Mouse (Mus musculus) midbrain, embryonic 10.5 days (tissue): Measurements from ENCODE around the gene Preb. TPM values are rescaled to one million over a fixed set of nuclear protein-coding genes. Genes with fewer than 3 reads are reported as not detected.

Experiments used
- DNase-seq: peaks from one replicate; pipeline ENCODE4 v3.0.0-alpha.2; 2017; ENCODE audit warnings: low spot score
- H3K27ac ChIP-seq: fragments of 300-500 bp; sonication (generic); replicated peaks from 2 replicates; pipeline ENCODE4 v1.5.1; 2016; ENCODE audit warnings: mild to moderate bottlenecking
- H3K27me3 ChIP-seq: fragments of 300-500 bp; sonication (generic); 2 replicates; pipeline ENCODE4 v1.6.1; 2016; ENCODE audit warnings: low read depth, mild to moderate bottlenecking; ENCODE audit not compliant: poor library complexity, severe bottlenecking
- H3K36me3 ChIP-seq: fragments of 300-500 bp; sonication (generic); 2 replicates; pipeline ENCODE4 v1.6.1; 2016; ENCODE audit warnings: mild to moderate bottlenecking, moderate library complexity
- H3K4me1 ChIP-seq: fragments of 300-500 bp; sonication (generic); 2 replicates; pipeline ENCODE4 v1.6.1; 2016
- H3K4me3 ChIP-seq: fragments of 300-500 bp; sonication (generic); 2 replicates; pipeline ENCODE4 v1.5.1; 2016; ENCODE audit warnings: mild to moderate bottlenecking, moderate library complexity
- H3K9me3 ChIP-seq: fragments of 300-500 bp; sonication (generic); replicated peaks from 2 replicates; pipeline ENCODE4 v1.6.1; 2016; ENCODE audit warnings: mild to moderate bottlenecking
- WGBS: fragments of 180-500 bp; shearing (Covaris S2); methylation state at CpG from one replicate; pipeline ENCODE4 v1.1.7; 2016; 5-methylcytosine and 5-hydroxymethylcytosine counted together
- polyA plus RNA-seq: library from polyadenylated mRNA; unstranded; fragments of >200 nt; fragmentation: Nextera tagmentation; extraction: Ambion mirVana; gene quantifications from 2 replicates; pipeline ENCODE4 v1.2.1, GENCODE M21; 2016

The Preb gene
- polyA plus RNA-seq, 1 experiment from 2014 or later: 138 TPM

DNA sequence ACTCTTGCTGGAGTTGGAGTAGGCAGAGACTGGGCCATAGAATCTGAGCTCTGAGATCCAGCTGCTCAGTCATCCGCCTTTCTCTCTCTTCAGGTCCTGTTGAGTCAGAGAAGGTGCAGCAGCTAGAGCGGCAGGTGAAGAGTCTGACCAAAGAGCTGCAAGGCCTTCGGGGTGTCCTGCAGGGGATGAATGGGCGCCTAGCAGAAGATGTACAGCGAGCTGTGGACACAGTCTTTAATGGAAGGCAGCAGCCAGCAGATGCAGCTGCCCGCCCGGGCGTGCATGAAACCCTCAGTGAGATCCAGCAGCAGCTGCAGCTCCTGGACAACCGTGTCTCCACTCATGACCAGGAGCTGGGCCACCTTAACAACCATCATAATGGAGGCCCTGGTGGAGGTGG lies 43.3 kb downstream of the Preb start:
- Histone ChIP-seq H3K27me3 (peaks cover 14% of the 10 kb centered on the region), H3K4me1 (peaks cover 73% of the 10 kb centered on the region), H3K4me3 (no peak overlapping the region)

GRCm38 (mm10) chr5:30915974-30916433 lies 44.2 kb downstream of the Preb start:
- Histone ChIP-seq H3K4me1 (peaks cover 64% of the 10 kb centered on the region), H3K27ac (peak overlapping the region; percentile 87)

More for the DNA sequence above, 43.3 kb downstream of the Preb start:
- peak overlapping the region; percentile 87; the same call in 1 of the 2 replicates for H3K27ac ChIP-seq
- WGBS: 92% methylated on average over 9 of the region's 9 CpGs
- no peak for DNase-seq
- H3K36me3 ChIP-seq: peaks cover 10% of the 10 kb centered on the region
- H3K9me3 ChIP-seq: no peaks in the 10 kb centered on the region

GRCm38 (mm10) chr5:30915456-30915855 lies 44.7 kb downstream of the Preb start:
- Histone ChIP-seq H3K4me1 (peaks cover 59% of the 10 kb centered on the region), H3K9me3 (no peaks in the 10 kb centered on the region), H3K27ac (peak overlapping the region; percentile 87), H3K36me3 (peaks cover 10% of the 10 kb centered on the region), H3K27me3 (peaks cover 10% of the 10 kb centered on the region), H3K4me3 (peak overlapping the region; percentile 41)
- WGBS: 67% methylated on average over 9 of the region's 9 CpGs
- no peak for DNase-seq

More at GRCm38 (mm10) chr5:30915974-30916433, 44.2 kb downstream of the Preb start:
- DNase-seq: peak; percentile 86
- WGBS: 10% methylated on average over 7 of the region's 7 CpGs
- H3K4me3 ChIP-seq: peak overlapping the region; percentile 41
- peaks cover 10% of the 10 kb centered on the region for H3K36me3 ChIP-seq
- peaks cover 14% of the 10 kb centered on the region for H3K27me3 ChIP-seq
- no peaks in the 10 kb centered on the region for H3K9me3 ChIP-seq

- H3K36me3 ChIP-seq: peaks cover 10% of the 10 kb centered on the region
- DNase-seq: no peak
- peak overlapping the region; percentile 87 for H3K27ac ChIP-seq
- H3K27me3 ChIP-seq: peaks cover 4% of the 10 kb centered on the region; the same call in 1 of the 2 replicates
- no peaks in the 10 kb centered on the region for H3K9me3 ChIP-seq
- H3K4me1 ChIP-seq: peaks cover 56% of the 10 kb centered on the region
- 85% methylated on average over 6 of the region's 6 CpGs for WGBS
- H3K4me3 ChIP-seq: peak overlapping the region; percentile 41
Observed at GRCm38 (mm10) chr5:30914849-30915248, 45.3 kb downstream of the Preb start.

GRCm38 (mm10) chr5:30914101-30914635 lies 46.0 kb downstream of the Preb start:
- Histone ChIP-seq H3K27me3 (peaks cover under 1% of the 10 kb centered on the region; the same call in 1 of the 2 replicates), H3K9me3 (no peaks in the 10 kb centered on the region), H3K36me3 (peaks cover 9% of the 10 kb centered on the region), H3K4me3 (peak overlapping the region; percentile 41), H3K4me1 (peaks cover 56% of the 10 kb centered on the region), H3K27ac (peak overlapping the region; percentile 87)
- no peak for DNase-seq
- 79% methylated on average over 7 of the region's 7 CpGs for WGBS

DNA sequence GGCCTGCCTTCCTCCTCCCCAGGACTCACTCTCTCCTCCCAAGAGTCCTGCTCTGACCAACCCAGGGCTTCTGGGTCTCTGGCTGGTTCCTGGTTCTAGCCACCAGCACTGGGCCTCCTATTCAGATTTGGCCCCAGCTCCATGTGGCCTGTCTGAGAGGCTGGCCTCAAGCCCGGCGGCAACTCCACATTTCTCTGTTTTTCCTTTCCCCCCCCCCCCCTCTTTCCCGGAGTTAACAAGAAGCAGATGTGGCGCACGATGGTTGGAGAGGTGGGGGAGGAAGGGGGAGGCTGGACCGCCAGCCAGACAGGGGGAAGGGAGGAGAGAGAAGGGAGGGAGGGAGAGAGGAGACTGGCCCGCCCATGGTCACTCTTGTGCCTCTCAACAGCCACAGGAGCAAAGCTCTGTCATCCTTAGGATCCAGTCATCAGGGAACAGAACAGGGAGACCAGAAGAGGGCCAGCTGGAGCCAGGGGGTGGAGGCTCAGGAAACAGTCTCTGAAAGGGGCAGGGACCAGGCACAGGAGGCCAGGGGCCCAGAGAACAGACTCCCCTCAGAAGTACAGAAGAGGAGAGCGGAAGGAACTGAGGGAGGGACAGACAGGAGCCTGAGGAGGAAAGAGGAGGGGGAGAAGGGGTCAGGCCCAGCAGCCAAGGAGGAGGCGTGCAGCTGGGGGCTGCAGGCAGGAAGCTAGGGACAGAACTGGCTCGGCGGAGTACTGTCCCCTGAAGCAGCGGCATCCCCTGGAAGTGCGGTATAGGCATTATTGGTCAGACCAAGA lies 46.9 kb downstream of the Preb start, which contains the start of gene Emilin1:
Gene Emilin1, plus strand, starts transcription at position 343 of the 782 bp plus-strand sequence.
- peak within 1 kb of the TSS; percentile 87 for H3K27ac ChIP-seq
- H3K4me3 ChIP-seq: peak within 1 kb of the TSS; percentile 41
- WGBS: 32% methylated on average over 13 of the region's 13 CpGs
- H3K27me3 ChIP-seq: peaks cover 10% of the 10 kb centered on the region
- H3K4me1 ChIP-seq: peaks cover 61% of the 10 kb centered on the region
- DNase-seq: peak; percentile 67
- H3K9me3 ChIP-seq: no peaks in the 10 kb centered on the region
- H3K36me3 ChIP-seq: peaks cover 2% of the 10 kb centered on the region; the same call in 1 of the 2 replicates

GRCm38 (mm10) chr5:30912156-30912555 lies 48.0 kb downstream of the Preb start:
- peaks cover 62% of the 10 kb centered on the region for H3K4me1 ChIP-seq
- 71% methylated on average over 5 of the region's 5 CpGs for WGBS
- DNase-seq: no peak
- H3K36me3 ChIP-seq: no peaks in the 10 kb centered on the region
- H3K27ac ChIP-seq: peak overlapping the region; percentile 87
- no peak overlapping the region for H3K4me3 ChIP-seq
- H3K27me3 ChIP-seq: peaks cover 12% of the 10 kb centered on the region
- H3K9me3 ChIP-seq: no peaks in the 10 kb centered on the region

DNA sequence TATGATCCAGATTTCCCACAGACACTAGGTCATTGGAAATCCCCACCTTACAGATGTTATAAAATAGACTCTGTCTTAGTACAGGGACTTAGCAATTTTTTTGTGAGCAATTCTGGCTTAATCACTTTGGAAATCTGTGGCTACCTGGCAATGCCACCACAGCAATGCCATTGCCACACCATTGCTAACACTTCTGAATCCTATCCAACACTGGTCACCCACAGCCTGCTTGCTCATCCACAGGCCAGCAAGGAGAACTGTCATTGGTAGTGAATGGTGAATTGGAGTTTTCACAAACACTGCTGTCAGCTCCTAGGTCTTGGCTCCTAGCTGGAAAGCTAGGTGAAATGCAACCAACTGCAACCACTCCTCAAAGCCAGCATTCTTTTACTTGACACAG lies 49.7 kb downstream of the Preb start:
- peaks cover 8% of the 10 kb centered on the region for H3K36me3 ChIP-seq
- no peaks in the 10 kb centered on the region for H3K9me3 ChIP-seq
- DNase-seq: no peak
- H3K4me1 ChIP-seq: peaks cover 63% of the 10 kb centered on the region
- H3K27me3 ChIP-seq: peaks cover 12% of the 10 kb centered on the region
- no peak overlapping the region for H3K4me3 ChIP-seq
- H3K27ac ChIP-seq: no peak overlapping the region

DNA sequence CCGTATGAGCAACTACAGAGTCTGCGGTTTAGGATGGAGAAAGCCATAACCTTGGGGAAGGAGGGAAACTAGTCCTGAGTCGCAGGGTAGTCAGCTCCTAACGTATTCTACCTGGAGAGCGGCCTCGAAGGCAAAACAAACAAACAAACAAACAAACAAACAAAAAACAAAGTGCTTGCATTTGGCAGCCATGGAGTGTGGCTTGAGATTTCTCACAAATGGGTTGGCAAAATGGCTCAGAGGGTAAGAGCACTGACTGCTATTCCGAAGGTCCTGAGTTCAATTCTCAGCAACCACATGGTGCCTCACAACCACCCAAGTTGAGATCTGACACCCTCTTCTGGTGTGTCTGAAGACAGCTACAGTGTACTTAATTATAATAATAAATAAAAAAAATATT lies 50.3 kb downstream of the Preb start:
- Histone ChIP-seq H3K4me1 (peaks cover 62% of the 10 kb centered on the region), H3K4me3 (no peak overlapping the region), H3K36me3 (peaks cover 14% of the 10 kb centered on the region), H3K9me3 (no peaks in the 10 kb centered on the region), H3K27me3 (peaks cover 12% of the 10 kb centered on the region), H3K27ac (no peak overlapping the region)
- no peak for DNase-seq
- WGBS: 89% methylated on average over 7 of the region's 7 CpGs

DNA sequence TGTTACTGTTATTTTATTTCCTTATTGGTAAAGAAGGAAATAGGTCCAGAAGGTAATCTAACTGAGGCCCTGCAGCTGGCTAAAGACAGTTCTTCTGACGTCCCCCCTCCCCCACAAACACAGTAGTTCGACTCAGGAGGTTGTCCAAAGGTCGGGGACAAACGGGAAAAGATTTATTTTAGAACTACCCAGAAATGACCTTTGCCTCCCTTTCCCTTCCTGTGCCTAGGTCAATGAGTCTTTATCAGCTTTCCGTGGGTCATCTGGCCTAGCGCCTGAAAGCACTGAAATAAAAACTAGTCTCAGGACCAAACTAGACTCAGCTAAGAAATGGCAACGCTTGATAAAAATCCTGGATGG lies 50.9 kb downstream of the Preb start:
- H3K4me1 ChIP-seq: peaks cover 56% of the 10 kb centered on the region
- WGBS: 56% methylated on average over 7 of the region's 7 CpGs
- no peak overlapping the region for H3K4me3 ChIP-seq

DNA sequence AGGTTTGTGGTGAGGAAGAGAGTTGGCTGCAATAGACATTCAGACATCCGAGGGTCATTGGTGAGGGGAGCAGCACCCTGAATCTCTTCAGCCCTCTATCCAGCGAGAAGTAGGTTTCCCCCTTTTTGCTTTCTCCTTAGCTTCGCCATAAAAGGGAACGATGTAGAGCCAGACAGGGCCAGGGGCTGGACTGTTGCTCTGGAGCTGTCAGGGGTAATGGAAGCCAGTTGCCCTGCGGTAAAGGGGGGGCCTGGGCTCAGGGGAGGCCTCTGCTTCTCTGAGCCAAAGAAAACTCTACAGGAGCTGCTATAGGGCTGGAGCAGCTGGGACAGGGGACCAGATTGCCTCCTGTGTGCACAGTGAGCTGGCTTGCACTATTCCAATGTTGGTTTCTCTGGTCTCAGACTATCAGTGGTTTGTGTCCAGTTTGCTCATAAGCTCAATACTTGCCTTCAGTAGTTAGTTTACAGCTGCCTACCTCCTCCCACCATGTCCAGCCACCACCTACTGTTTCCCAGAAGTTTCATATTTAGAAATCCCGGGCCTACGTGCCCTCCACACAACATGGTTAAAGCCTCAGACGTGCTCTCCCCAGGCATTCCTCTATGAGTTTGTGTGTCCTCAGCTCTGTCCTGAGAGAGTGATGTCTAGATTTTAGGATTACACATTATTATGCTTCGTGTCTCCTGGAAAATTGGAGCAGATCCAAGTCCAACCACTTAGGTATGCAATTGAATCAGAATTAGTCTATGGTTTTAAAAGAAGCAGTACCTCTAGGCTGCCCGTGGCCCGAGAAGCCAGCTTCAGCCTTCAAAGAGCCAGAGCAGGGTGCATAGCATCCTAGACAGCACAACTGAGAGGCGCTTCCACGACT lies 51.5 kb downstream of the Preb start:
- H3K27ac ChIP-seq: peak overlapping the region; percentile 92
- no peak for DNase-seq
- H3K4me1 ChIP-seq: peaks cover 50% of the 10 kb centered on the region
- no peaks in the 10 kb centered on the region for H3K9me3 ChIP-seq
- peak overlapping the region; percentile 70 for H3K4me3 ChIP-seq
- 56% methylated on average over 13 of the region's 13 CpGs for WGBS
- H3K36me3 ChIP-seq: peaks cover 26% of the 10 kb centered on the region
- H3K27me3 ChIP-seq: peaks cover 12% of the 10 kb centered on the region

More for the DNA sequence above, 50.9 kb downstream of the Preb start:
- Histone ChIP-seq H3K27ac (no peak overlapping the region), H3K27me3 (peaks cover 12% of the 10 kb centered on the region), H3K9me3 (no peaks in the 10 kb centered on the region), H3K36me3 (peaks cover 20% of the 10 kb centered on the region)
- DNase-seq: no peak

- H3K9me3 ChIP-seq: no peaks in the 10 kb centered on the region
- H3K4me3 ChIP-seq: peak within 1 kb of the TSS; percentile 70
- peaks cover 39% of the 10 kb centered on the region for H3K4me1 ChIP-seq
- peak within 1 kb of the TSS; percentile 92 for H3K27ac ChIP-seq
- WGBS: under 1% methylated on average over 58 of the region's 58 CpGs
- peaks cover 12% of the 10 kb centered on the region for H3K27me3 ChIP-seq
- DNase-seq: peak; percentile 97
- peaks cover 38% of the 10 kb centered on the region for H3K36me3 ChIP-seq
Observed at GRCm38 (mm10) chr5:30907413-30908059, 52.6 kb downstream of the Preb start, which contains the start of gene Ost4. Ost4 (minus strand) TSS chr5:30907788.
